Mouse (Mus musculus) spleen, adult 2 months (tissue): ENCODE measurements around the gene Rpl12.

Source experiments
- CTCF ChIP-seq: fragments of 200-500 bp; IDR thresholded peaks from 2 replicates; pipeline ENCODE4 v1.5.1; 2011; ENCODE audit warnings: mild to moderate bottlenecking, inconsistent platforms; ENCODE audit not compliant: insufficient read depth, insufficient read length, insufficient replicate concordance; ENCODE audit errors: extremely low read depth
- POLR2A ChIP-seq: fragments of 200-500 bp; IDR thresholded peaks from 2 replicates; pipeline ENCODE4 v1.6.1; 2011; ENCODE audit warnings: low read depth, low read length, inconsistent platforms

DNA sequence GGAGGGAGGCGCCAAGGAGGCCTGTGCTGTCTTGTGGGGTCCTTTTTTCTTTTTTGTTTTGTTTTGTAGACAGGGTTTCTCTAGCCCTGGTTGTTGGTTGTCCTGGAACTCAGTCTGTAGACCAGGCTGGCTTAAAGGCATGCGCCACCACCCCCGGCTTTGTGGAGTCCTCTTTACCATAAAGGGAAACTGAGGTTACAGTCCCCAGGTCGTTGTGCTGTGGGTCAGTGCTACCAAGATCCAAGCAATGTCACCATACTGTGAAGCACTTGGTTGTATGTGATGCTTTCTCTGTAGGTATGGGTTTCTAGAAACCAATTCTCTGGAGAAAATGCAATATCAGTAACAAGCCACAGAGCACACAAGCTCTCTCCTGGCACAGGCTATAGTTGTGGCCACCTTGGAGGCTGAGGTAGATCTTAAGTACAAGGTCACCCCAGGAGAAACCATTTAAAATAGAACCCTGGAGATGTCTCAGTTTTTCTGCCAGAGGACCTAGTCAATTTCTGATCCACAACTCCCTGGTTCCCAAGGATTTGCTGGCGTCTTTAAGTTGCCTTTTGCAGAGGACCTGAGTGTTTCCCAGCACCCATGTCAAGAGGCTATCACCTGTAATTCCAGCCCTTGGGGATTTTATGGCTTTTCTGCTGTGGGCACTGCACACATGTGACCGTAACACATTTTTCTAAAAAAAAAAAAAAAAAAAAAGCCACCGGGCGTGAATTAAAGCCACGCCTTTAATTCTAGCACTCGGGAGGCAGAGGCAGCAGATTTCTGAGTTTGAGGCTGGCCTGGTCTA is 3.5 kb downstream of the Rpl12 start:
- no peak for TF ChIP-seq CTCF
- no peak for TF ChIP-seq POLR2A
